Mouse (Mus musculus): Measurements from ENCODE around the gene Serpind1. TPM values are rescaled to one million over a fixed set of nuclear protein-coding genes. Genes with fewer than 3 reads are reported as not detected.

Gene Serpind1
- 0.09 and 0.29 TPM in 2 replicates for polyA plus RNA-seq (2016; fragmentation: Nextera tagmentation; extraction: Ambion mirVana)

- peaks cover 15% of the 10 kb centered on the region; the same call in 1 of the 2 replicates for H3K36me3 ChIP-seq
- no peak within 1 kb of the TSS for H3K27ac ChIP-seq (replicated peaks)
- no peak within 1 kb of the TSS for H3K4me3 ChIP-seq
- H3K27me3 ChIP-seq (ENCODE audit: low read depth, poor library complexity, severe bottlenecking) = no peaks in the 10 kb centered on the region
- 82% methylated on average over 2 of the region's 2 CpGs for WGBS
- H3K4me1 ChIP-seq = no peaks in the 10 kb centered on the region
- H3K9me3 ChIP-seq (replicated peaks) = no peaks in the 10 kb centered on the region
- no peak for DNase-seq (ENCODE audit: low spot score)
Observed at GRCm38 (mm10) chr16:17331116-17331515, at the start of gene Serpind1. TSS of gene Serpind1 (plus strand) at chr16:17331371.

GRCm38 (mm10) chr16:17283151-17283550 lies 48.0 kb upstream of the Serpind1 start:
- Histone ChIP-seq H3K4me3 (no peak overlapping the region), H3K9me3 (replicated peaks) (no peaks in the 10 kb centered on the region), H3K27me3 (ENCODE audit: low read depth, poor library complexity, severe bottlenecking) (peaks cover 23% of the 10 kb centered on the region), H3K4me1 (peaks cover 2% of the 10 kb centered on the region), H3K27ac (replicated peaks) (no peak overlapping the region), H3K36me3 (peaks cover 85% of the 10 kb centered on the region)
- DNase-seq (ENCODE audit: low spot score) = no peak
- WGBS = 92% methylated on average over 6 of the region's 6 CpGs

GRCm38 (mm10) chr16:17287103-17287502 lies 44.1 kb upstream of the Serpind1 start:
- H3K4me1 ChIP-seq = no peaks in the 10 kb centered on the region
- no peaks in the 10 kb centered on the region for H3K27me3 ChIP-seq (ENCODE audit: low read depth, poor library complexity, severe bottlenecking)
- DNase-seq (ENCODE audit: low spot score) = no peak
- WGBS = 90% methylated on average over 2 of the region's 2 CpGs
- peaks cover 82% of the 10 kb centered on the region for H3K36me3 ChIP-seq
- H3K4me3 ChIP-seq = no peak overlapping the region
- H3K9me3 ChIP-seq (replicated peaks) = no peaks in the 10 kb centered on the region
- H3K27ac ChIP-seq (replicated peaks) = no peak overlapping the region

GRCm38 (mm10) chr16:17291016-17291415 lies 40.2 kb upstream of the Serpind1 start:
- Histone ChIP-seq H3K4me1 (no peaks in the 10 kb centered on the region), H3K9me3 (replicated peaks) (no peaks in the 10 kb centered on the region), H3K36me3 (peaks cover 65% of the 10 kb centered on the region), H3K4me3 (no peak overlapping the region), H3K27me3 (ENCODE audit: low read depth, poor library complexity, severe bottlenecking) (no peaks in the 10 kb centered on the region), H3K27ac (replicated peaks) (no peak overlapping the region)
- no peak for DNase-seq (ENCODE audit: low spot score)
- 91% methylated on average over 2 of the region's 2 CpGs for WGBS

GRCm38 (mm10) chr16:17292751-17293150 lies 38.4 kb upstream of the Serpind1 start:
- Histone ChIP-seq H3K27me3 (ENCODE audit: low read depth, poor library complexity, severe bottlenecking) (no peaks in the 10 kb centered on the region), H3K4me1 (no peaks in the 10 kb centered on the region), H3K9me3 (replicated peaks) (no peaks in the 10 kb centered on the region), H3K27ac (replicated peaks) (peak overlapping the region; percentile 49), H3K4me3 (no peak overlapping the region), H3K36me3 (peaks cover 67% of the 10 kb centered on the region)
- WGBS = 7% methylated on average over 2 of the region's 2 CpGs
- DNase-seq (ENCODE audit: low spot score) = peak; percentile 81

- H3K9me3 ChIP-seq (replicated peaks) = no peaks in the 10 kb centered on the region
- H3K4me3 ChIP-seq = no peak overlapping the region
- WGBS = 95% methylated on average over 3 of the region's 3 CpGs
- peaks cover 93% of the 10 kb centered on the region for H3K36me3 ChIP-seq
- no peaks in the 10 kb centered on the region for H3K4me1 ChIP-seq
- H3K27me3 ChIP-seq (ENCODE audit: low read depth, poor library complexity, severe bottlenecking) = no peaks in the 10 kb centered on the region
- no peak for DNase-seq (ENCODE audit: low spot score)
- H3K27ac ChIP-seq (replicated peaks) = no peak overlapping the region
Observed at GRCm38 (mm10) chr16:17300818-17301217, 30.4 kb upstream of the Serpind1 start.

- Histone ChIP-seq H3K36me3 (peaks cover 89% of the 10 kb centered on the region), H3K27me3 (ENCODE audit: low read depth, poor library complexity, severe bottlenecking) (no peaks in the 10 kb centered on the region), H3K27ac (replicated peaks) (no peak overlapping the region), H3K4me3 (no peak overlapping the region), H3K4me1 (no peaks in the 10 kb centered on the region), H3K9me3 (replicated peaks) (no peaks in the 10 kb centered on the region)
- no peak for DNase-seq (ENCODE audit: low spot score)
- WGBS = 88% methylated on average over 5 of the region's 5 CpGs
Observed at GRCm38 (mm10) chr16:17303521-17304245, 27.5 kb upstream of the Serpind1 start.

- Histone ChIP-seq H3K9me3 (replicated peaks) (no peaks in the 10 kb centered on the region), H3K4me1 (no peaks in the 10 kb centered on the region), H3K36me3 (peaks cover 84% of the 10 kb centered on the region), H3K27ac (replicated peaks) (no peak overlapping the region), H3K4me3 (no peak overlapping the region), H3K27me3 (ENCODE audit: low read depth, poor library complexity, severe bottlenecking) (no peaks in the 10 kb centered on the region)
- DNase-seq (ENCODE audit: low spot score) = no peak
- 91% methylated on average over 5 of the region's 5 CpGs for WGBS
Observed at GRCm38 (mm10) chr16:17307461-17307860, 23.7 kb upstream of the Serpind1 start.

- Histone ChIP-seq H3K9me3 (replicated peaks) (no peaks in the 10 kb centered on the region), H3K27ac (replicated peaks) (no peak overlapping the region), H3K36me3 (peaks cover 85% of the 10 kb centered on the region), H3K4me1 (no peaks in the 10 kb centered on the region), H3K27me3 (ENCODE audit: low read depth, poor library complexity, severe bottlenecking) (no peaks in the 10 kb centered on the region), H3K4me3 (no peak overlapping the region)
- DNase-seq (ENCODE audit: low spot score) = no peak
- 96% methylated on average over 10 of the region's 10 CpGs for WGBS
Observed at GRCm38 (mm10) chr16:17309036-17309435, 22.1 kb upstream of the Serpind1 start.

- no peak overlapping the region for H3K27ac ChIP-seq (replicated peaks)
- no peak overlapping the region for H3K4me3 ChIP-seq
- peaks cover 92% of the 10 kb centered on the region for H3K36me3 ChIP-seq
- no peaks in the 10 kb centered on the region for H3K27me3 ChIP-seq (ENCODE audit: low read depth, poor library complexity, severe bottlenecking)
- no peak for DNase-seq (ENCODE audit: low spot score)
- 95% methylated on average over 5 of the region's 5 CpGs for WGBS
- no peaks in the 10 kb centered on the region for H3K4me1 ChIP-seq
- H3K9me3 ChIP-seq (replicated peaks) = no peaks in the 10 kb centered on the region
Observed at GRCm38 (mm10) chr16:17312531-17312930, 18.6 kb upstream of the Serpind1 start.

- WGBS = 92% methylated on average over 7 of the region's 7 CpGs
- no peak for DNase-seq (ENCODE audit: low spot score)
- Histone ChIP-seq H3K4me3 (no peak overlapping the region), H3K4me1 (no peaks in the 10 kb centered on the region), H3K27me3 (ENCODE audit: low read depth, poor library complexity, severe bottlenecking) (no peaks in the 10 kb centered on the region), H3K9me3 (replicated peaks) (no peaks in the 10 kb centered on the region), H3K36me3 (peaks cover 75% of the 10 kb centered on the region), H3K27ac (replicated peaks) (no peak overlapping the region)
Observed at GRCm38 (mm10) chr16:17316554-17316953, 14.6 kb upstream of the Serpind1 start.

GRCm38 (mm10) chr16:17321481-17321880 lies 9.7 kb upstream of the Serpind1 start:
- 86% methylated on average over 5 of the region's 5 CpGs for WGBS
- Histone ChIP-seq H3K9me3 (replicated peaks) (no peaks in the 10 kb centered on the region), H3K27me3 (ENCODE audit: low read depth, poor library complexity, severe bottlenecking) (no peaks in the 10 kb centered on the region), H3K4me1 (no peaks in the 10 kb centered on the region), H3K27ac (replicated peaks) (no peak overlapping the region), H3K36me3 (peaks cover 62% of the 10 kb centered on the region), H3K4me3 (no peak overlapping the region)
- no peak for DNase-seq (ENCODE audit: low spot score)

GRCm38 (mm10) chr16:17324745-17325144 lies 6.4 kb upstream of the Serpind1 start:
- no peaks in the 10 kb centered on the region for H3K27me3 ChIP-seq (ENCODE audit: low read depth, poor library complexity, severe bottlenecking)
- no peaks in the 10 kb centered on the region for H3K4me1 ChIP-seq
- 89% methylated on average over 5 of the region's 5 CpGs for whole genome bisulfite sequencing
- no peaks in the 10 kb centered on the region for H3K9me3 ChIP-seq (replicated peaks)
- no peak for DNase-seq (ENCODE audit: low spot score)
- H3K4me3 ChIP-seq = no peak overlapping the region
- H3K36me3 ChIP-seq = peaks cover 47% of the 10 kb centered on the region
- no peak overlapping the region for H3K27ac ChIP-seq (replicated peaks)

Data from midbrain, embryonic 10.5 days (tissue).